13 mouse cellular contexts compared by ENCODE assay signal in genomic region chr11:104467698-104468097, GRCm38 (mm10). TPM values are rescaled to one million over a fixed set of nuclear protein-coding genes. Genes with fewer than 3 reads are reported as not detected.
DNase-seq lines count a peak whose midpoint lies in the region; ATAC-seq and TF ChIP-seq lines count a peak whose summit lies in the region.
"Had no signal": no experiment of that assay in that cellular context is flagged by ENCODE, and none has a peak within 500 bp of the region (broad histone marks: within the 10 kb centered on the region; RNA-seq: fewer than 3 reads in every experiment).

No protein-coding gene starts in this region.

- no peak overlapping the region for H3K27ac ChIP-seq in heart, embryonic 15.5 days
- no peak overlapping the region for H3K27ac ChIP-seq in heart, embryonic 11.5 days (ENCODE audit: low read depth, low read length)
- no peak overlapping the region for H3K27ac ChIP-seq in CH12.LX (ENCODE audit: insufficient read depth, low read depth)
- H3K27ac ChIP-seq in embryonic fibroblast, embryonic 13.5 days (ENCODE audit: insufficient read depth, low read length), result no peak overlapping the region

- 76% methylated on average over 5 of the region's 5 CpGs for WGBS in heart, embryonic 15.5 days
- 76% methylated on average over 5 of the region's 5 CpGs for WGBS in heart, embryonic 11.5 days (ENCODE audit: insufficient replicate concordance)

- DNase-seq in CH12.LX (ENCODE audit: extremely low read depth), result no peak
- no peak for DNase-seq in embryo, embryonic 10.5 days (ENCODE audit: low spot score)
- DNase-seq in gastrocnemius, postnatal 4 days (ENCODE audit: low spot score in 2 of 2), result no peak
- no peak for DNase-seq in testis, postnatal 10 days (ENCODE audit: low spot score)
- DNase-seq: gastrocnemius, adult 2 months; heart, postnatal 4 days; kidney, postnatal 25 days; left cerebral cortex, postnatal 4 days; right cerebral cortex, adult 18-20 months had no signal

- H3K4me3 ChIP-seq in heart, embryonic 15.5 days, result no peak overlapping the region
- no peak overlapping the region for H3K4me3 ChIP-seq in heart, embryonic 11.5 days (ENCODE audit: low read depth, low read length)
- no peak overlapping the region for H3K4me3 ChIP-seq in CH12.LX (replicated peaks in 1 of 3; ENCODE audit: low read depth in 2 of 3, low read length in 2 of 3, poor library complexity in 1 of 3)
- H3K4me3 ChIP-seq in embryonic fibroblast, embryonic 13.5 days (ENCODE audit: insufficient read depth, low read length), result 0 out of 2 replicates have a peak overlapping the region, but pooled peaks have one; percentile 10

- no peaks in the 10 kb centered on the region for H3K9me3 ChIP-seq in heart, embryonic 15.5 days (replicated peaks)
- H3K9me3 ChIP-seq in heart, embryonic 11.5 days (replicated peaks; ENCODE audit: control insufficient read depth, low read length), result no peaks in the 10 kb centered on the region
- H3K9me3 ChIP-seq in CH12.LX (replicated peaks; ENCODE audit: low read length), result no peaks in the 10 kb centered on the region

- no peak for TF ChIP-seq POLR2A in CH12.LX (IDR thresholded peaks at IDR 0.05; ENCODE audit: low read depth, low read length)
- TF ChIP-seq POLR2A in embryonic fibroblast, embryonic 13.5 days (IDR thresholded peaks at IDR 0.05; ENCODE audit: low read depth, low read length), result no peak

- TF ChIP-seq CTCF in CH12.LX (conservative IDR thresholded peaks at IDR 0.05 in 1 of 2, IDR thresholded peaks at IDR 0.05 in 1 of 2; ENCODE audit: low read depth in 2 of 2, low read length in 2 of 2), result no peak
- no peak for TF ChIP-seq CTCF in embryonic fibroblast, embryonic 13.5 days (IDR thresholded peaks at IDR 0.05; ENCODE audit: borderline replicate concordance, insufficient read depth, low read length)

- in situ Hi-C loops in CH12.LX (cut with MboI; ENCODE audit: low pct_ligation_motif_present, low pct_unique_long_range_greater_than_20kb, low sequenced_read_pairs), result loop anchor here (10.0 kb wide), 1 partner anchor 163 kb away; no protein-coding TSS in a partner anchor

- 0 out of 2 replicates have a peak overlapping the region, but pooled peaks have one; percentile 20 for H3K4me2 ChIP-seq in heart, embryonic 15.5 days
- no peak overlapping the region for H3K4me2 ChIP-seq in heart, embryonic 11.5 days
- H3K4me2 ChIP-seq in CH12.LX (ENCODE audit: insufficient read depth, low read depth, poor library complexity, severe bottlenecking), result peak overlapping the region; percentile 51

- H3K9ac ChIP-seq in heart, embryonic 15.5 days, result no peak overlapping the region
- no peak overlapping the region for H3K9ac ChIP-seq in heart, embryonic 11.5 days (ENCODE audit: low read depth, low read length)
- H3K9ac ChIP-seq in CH12.LX (ENCODE audit: insufficient read depth, low read depth), result no peak overlapping the region

- peaks cover 28% of the 10 kb centered on the region for H3K79me2 ChIP-seq in CH12.LX (replicated peaks; ENCODE audit: control insufficient read depth, extremely low read depth, insufficient read depth, poor library complexity, severe bottlenecking)

- no peak for TF ChIP-seq RAD21 in CH12.LX (IDR thresholded peaks at IDR 0.05; ENCODE audit: low read depth, low read length)

- dilution Hi-C loops in CH12.LX (cut with MboI; ENCODE audit: extremely low pct_ligation_motif_present, extremely low pct_unique_long_range_greater_than_20kb, low sequenced_read_pairs), result no loop called here

- no peak for TF ChIP-seq EP300 in CH12.LX (IDR thresholded peaks at IDR 0.05; ENCODE audit: low read length)

- no peak for ATAC-seq in heart, embryonic 15.5 days (replicated peaks; ENCODE audit: insufficient number of reproducible peaks, insufficient read depth, low FRiP score, low read depth)
- no peak for ATAC-seq in heart, embryonic 11.5 days (replicated peaks; ENCODE audit: insufficient number of reproducible peaks, low FRiP score, low TSS enrichment)
- 0 out of 2 replicates have a peak, but pooled peaks have one; percentile 27 for ATAC-seq in megakaryocyte progenitor cell, adult 5-6 weeks (replicated peaks; ENCODE audit: poor library complexity)

- H3K4me1 ChIP-seq in heart, embryonic 15.5 days (replicated peaks), result peaks cover 4% of the 10 kb centered on the region; the same call in 1 of the 2 replicates
- H3K4me1 ChIP-seq in heart, embryonic 11.5 days (ENCODE audit: control insufficient read depth, insufficient read depth, low read length), result 0 out of 2 replicates have a peak, but pooled peaks cover 3% of the 10 kb centered on the region
- H3K4me1 ChIP-seq in CH12.LX (ENCODE audit: control insufficient read depth in 1 of 2, insufficient read depth in 2 of 2), result peaks cover 5 to 45% of the 10 kb centered on the region in 2 experiments
- H3K4me1 ChIP-seq in embryonic fibroblast, embryonic 13.5 days (ENCODE audit: control insufficient read depth, insufficient read depth, low read length), result peaks cover 5% of the 10 kb centered on the region

- peaks cover 14% of the 10 kb centered on the region; the same call in 1 of the 2 replicates for H3K36me3 ChIP-seq in heart, embryonic 15.5 days
- H3K36me3 ChIP-seq in heart, embryonic 11.5 days (ENCODE audit: control insufficient read depth, insufficient read depth, low read length), result no peaks in the 10 kb centered on the region
- peaks cover 18 to 41% of the 10 kb centered on the region in 2 experiments for H3K36me3 ChIP-seq in CH12.LX (replicated peaks in 1 of 2; ENCODE audit: control insufficient read depth in 1 of 2, insufficient read depth in 1 of 2, low read length in 1 of 2)

- H3K27me3 ChIP-seq in heart, embryonic 15.5 days, result no peaks in the 10 kb centered on the region
- H3K27me3 ChIP-seq in heart, embryonic 11.5 days (ENCODE audit: control insufficient read depth, insufficient read depth, low read length), result no peaks in the 10 kb centered on the region
- no peaks in the 10 kb centered on the region for H3K27me3 ChIP-seq in CH12.LX (replicated peaks)

TF ChIP-seq in CH12.LX, 34 proteins besides CTCF, POLR2A, EP300 and RAD21:
- TF ChIP-seq PAX5 (IDR thresholded peaks at IDR 0.05; ENCODE audit: low read length) (no peak), NRF1 (IDR thresholded peaks at IDR 0.05; ENCODE audit: low read depth, low read length) (no peak), CHD2 (IDR thresholded peaks at IDR 0.05; ENCODE audit: low read length) (no peak), ELF1 (IDR thresholded peaks at IDR 0.05; ENCODE audit: low read depth, low read length) (no peak), MYC (IDR thresholded peaks at IDR 0.05; ENCODE audit: low read depth, low read length) (no peak), NELFE (IDR thresholded peaks at IDR 0.05; ENCODE audit: low read depth, low read length) (no peak), HCFC1 (IDR thresholded peaks at IDR 0.05; ENCODE audit: low read depth, low read length) (no peak), CHD1 (IDR thresholded peaks at IDR 0.05; ENCODE audit: low read depth, low read length) (no peak)

RNA-seq across cellular contexts. Expression of gene Kansl1, which starts 1.0 kb away (rescaled TPM):
- 11.7 and 15.0 TPM in 2 replicates for polyA plus RNA-seq in heart, embryonic 15.5 days (2015; fragmentation: Nextera tagmentation; extraction: Ambion mirVana)
- 16.6 TPM in 2 replicates for polyA plus RNA-seq in heart, embryonic 11.5 days (2014; fragmentation: Nextera tagmentation; extraction: Ambion mirVana)
- total RNA-seq in CH12.LX (2012; rRNA removed) (21.7 and 24.7 TPM in 2 replicates), CH12.LX (2014; rRNA removed) (12.0 and 17.3 TPM in 2 replicates)
- polyA plus RNA-seq in CH12.LX (2012; ENCODE audit: insufficient read length, low read depth), result 46.6 and 48.4 TPM in 2 replicates
- polyA plus RNA-seq in embryonic fibroblast, embryonic 13.5 days (2011; ENCODE audit: insufficient read length, low read depth, missing spikeins), result 55.3 and 66.2 TPM in 2 replicates
- 62.8 and 64.0 TPM in 2 replicates for total RNA-seq in megakaryocyte progenitor cell, adult 5-6 weeks (2015)
- 29.6 and 37.2 TPM in 2 replicates for total RNA-seq in megakaryocyte progenitor cell, adult 5-6 weeks (2017)
- total RNA-seq in gastrocnemius, postnatal 4 days (2021), result 10 to 100 TPM; 34.6 to 37.7 TPM
